Mouse (Mus musculus): ENCODE results near the gene Kank4. TPM values are rescaled to one million over a fixed set of nuclear protein-coding genes. Genes with fewer than 3 reads are reported as not detected.

The Kank4 gene
- polyA plus RNA-seq (2017; shearing (Covaris generic)), result not detected

DNA sequence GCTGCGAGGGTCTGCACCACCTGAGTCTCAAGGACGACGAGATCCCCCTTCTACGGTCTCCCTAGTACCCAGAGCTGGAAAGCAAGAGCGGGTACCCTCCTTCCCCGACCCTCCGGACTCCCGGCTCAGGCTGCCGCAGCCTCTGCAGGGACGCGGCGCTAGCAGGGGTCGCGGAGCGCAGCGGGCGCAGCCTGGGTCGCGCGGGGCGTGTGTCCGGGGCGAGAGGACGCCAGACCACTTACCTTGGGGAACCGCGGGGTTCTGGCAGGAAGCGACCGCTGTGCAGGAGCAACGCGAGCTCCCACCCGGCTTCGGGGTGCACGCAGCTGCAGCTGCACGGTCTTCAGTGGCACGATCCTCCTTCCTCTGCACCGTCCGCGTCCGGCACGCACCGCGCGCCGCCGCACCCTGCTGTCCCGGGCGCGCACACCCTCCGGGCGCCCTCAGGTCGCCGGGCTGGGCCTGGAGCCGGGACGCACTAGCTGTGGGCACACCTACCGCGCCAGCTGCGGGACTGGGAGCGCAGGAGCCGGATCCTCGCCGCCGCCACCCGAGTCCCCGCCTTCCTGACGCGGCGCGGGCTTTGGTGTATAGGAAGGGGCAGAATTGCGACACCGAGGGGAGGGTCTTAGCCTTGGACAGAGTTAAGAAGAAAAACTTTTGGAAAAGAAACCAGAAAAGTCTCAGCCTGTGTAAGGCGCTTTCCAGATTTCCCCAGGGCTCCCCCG, at the start of gene Kank4:
Gene Kank4, minus strand, starts transcription at position 354 of the 728 bp plus-strand sequence.

DNA sequence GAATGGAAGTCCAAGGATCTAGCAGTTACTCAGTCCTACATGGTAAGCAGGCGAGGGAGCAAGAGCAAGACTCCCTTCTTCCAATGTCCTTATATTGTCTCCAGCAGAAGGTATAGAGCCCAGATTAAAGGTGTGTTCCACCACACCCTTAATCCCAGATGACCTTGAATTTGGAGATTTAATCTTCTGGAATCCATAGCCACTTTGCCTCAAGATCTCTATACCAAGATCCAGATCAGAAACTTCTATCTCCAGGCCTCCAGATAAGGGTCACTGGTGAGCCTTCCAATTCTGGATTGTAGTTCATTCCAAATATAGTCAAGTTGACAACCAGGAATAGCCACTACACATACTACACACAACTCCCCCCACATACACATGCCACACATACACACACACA, 6.4 kb upstream of the Kank4 start, which contains the start of gene I0C0044D17Rik:
Gene I0C0044D17Rik, minus strand, starts transcription at position 101 of the 400 bp plus-strand sequence.

DNA sequence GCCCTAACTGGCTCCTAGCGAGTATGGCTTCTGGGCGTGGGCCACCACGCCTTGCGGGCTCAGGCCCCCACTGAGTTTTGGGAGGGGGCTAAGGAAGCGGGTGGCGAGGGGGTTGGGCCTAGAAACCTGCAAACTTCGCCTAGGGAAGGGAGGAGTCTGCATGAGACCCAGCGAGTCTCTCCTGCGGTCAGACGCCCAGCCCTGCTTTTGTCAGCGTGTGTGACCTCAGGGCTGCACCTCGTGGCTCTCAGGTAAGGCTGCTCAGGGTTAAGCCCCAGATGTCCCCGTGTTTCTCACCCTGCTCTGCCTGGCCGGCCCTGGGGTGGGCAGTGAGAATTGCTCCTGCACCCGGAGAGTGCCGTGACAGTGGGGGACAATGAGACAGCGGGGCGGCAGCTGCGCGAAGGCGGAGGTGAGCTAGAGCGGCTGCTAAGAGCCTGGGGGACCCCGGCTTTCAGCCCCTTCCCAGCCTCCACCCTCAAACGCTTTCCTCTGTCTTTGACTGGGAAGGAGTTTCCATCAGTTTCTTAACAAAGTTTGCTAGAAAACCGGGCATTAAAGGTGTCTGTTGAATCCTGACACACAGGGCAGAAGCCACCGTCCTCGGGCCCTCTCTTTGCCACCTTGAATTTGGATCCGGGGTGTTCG, 90.6 kb downstream of the Kank4 start, which contains the start of gene L1td1:
Gene L1td1, plus strand, starts transcription at position 145 of the 648 bp plus-strand sequence.

Other genes starting within 250 kb of the Kank4 start
- not detected for gene L1td1, start 90.8 kb downstream of the Kank4 start, polyA plus RNA-seq (2017; shearing (Covaris generic))
- 0.17 TPM for gene I0C0044D17Rik, start 6.3 kb upstream of the Kank4 start, polyA plus RNA-seq (2017; shearing (Covaris generic))
- 48.4 TPM for gene Usp1, start 106.3 kb upstream of the Kank4 start, polyA plus RNA-seq (2017; shearing (Covaris generic))
- not detected for gene Angptl3, start 213.4 kb upstream of the Kank4 start, polyA plus RNA-seq (2017; shearing (Covaris generic))

All from naive thymus-derived CD4-positive, alpha-beta T cell, adult 5 months (primary cell).